Mouse (Mus musculus) E14TG2a.4 (cell line): Measurements from ENCODE around the gene Kmt5a.

Experiments
- H3K27me3 ChIP-seq: 2 replicates; pipeline ENCODE4 v1.6.1; 2014; ENCODE audit warnings: low read length, control low read depth; ENCODE audit not compliant: insufficient read depth
- H3K36me3 ChIP-seq: 2 replicates; pipeline ENCODE4 v1.6.1; 2014; ENCODE audit warnings: low read length, control low read depth; ENCODE audit not compliant: insufficient read depth
- H3K4me1 ChIP-seq: replicated peaks from 2 replicates; pipeline ENCODE4 v1.6.1; 2014; ENCODE audit warnings: low read depth, low read length, control low read depth
- H3K4me3 ChIP-seq: replicated peaks from 2 replicates; pipeline ENCODE4 v1.5.1; 2014; ENCODE audit warnings: mild to moderate bottlenecking, low read length
- H3K9me3 ChIP-seq: 2 replicates; pipeline ENCODE4 v1.6.1; 2014; ENCODE audit warnings: low read length, control low read depth
- CTCF ChIP-seq: conservative IDR thresholded peaks from 2 replicates; pipeline ENCODE4 v1.5.1; 2014; ENCODE audit warnings: low read length
- NANOG ChIP-seq: IDR thresholded peaks from 2 replicates; pipeline ENCODE4 v1.6.1; 2014; ENCODE audit warnings: borderline replicate concordance, low read length, mixed read lengths
- POU5F1 ChIP-seq: IDR thresholded peaks from 2 replicates; pipeline ENCODE4 v1.6.1; 2014; ENCODE audit warnings: low read length, borderline replicate concordance

The Kmt5a gene

GRCm38 (mm10) chr5:124510536-124511050 is 70.9 kb downstream of the Kmt5a start:
- TF ChIP-seq NANOG, result no peak
- TF ChIP-seq POU5F1, result no peak
- no peak for TF ChIP-seq CTCF
- H3K4me3 ChIP-seq, result 0 out of 2 replicates have a peak overlapping the region, but pooled peaks have one; percentile 37
- peaks cover 27% of the 10 kb centered on the region for H3K36me3 ChIP-seq
- H3K4me1 ChIP-seq, result peaks cover 42% of the 10 kb centered on the region
- H3K27me3 ChIP-seq, result no peaks in the 10 kb centered on the region
- H3K9me3 ChIP-seq, result no peaks in the 10 kb centered on the region
